Mouse (Mus musculus): ENCODE measurements around the gene Sspo.
"Not testable (repeated sequence)": the region's sequence is repeated elsewhere in the genome, so short reads cannot be mapped to it uniquely, and the experiment has no call there.

Sspo gene

GRCm38 (mm10) chr6:48487747-48488725 lies 40.0 kb downstream of the Sspo start:
- no peak for DNase-seq (ENCODE audit: low spot score)

GRCm38 (mm10) chr6:48489741-48490140 lies 41.7 kb downstream of the Sspo start:
- DNase-seq (ENCODE audit: low spot score) = no peak

GRCm38 (mm10) chr6:48491361-48491760 lies 43.3 kb downstream of the Sspo start:
- DNase-seq (ENCODE audit: low spot score) = no peak

- DNase-seq (ENCODE audit: low spot score) = peak; percentile 28
Observed at GRCm38 (mm10) chr6:48493136-48493730, 45.2 kb downstream of the Sspo start.

GRCm38 (mm10) chr6:48497521-48497920 lies 49.5 kb downstream of the Sspo start:
- DNase-seq (ENCODE audit: low spot score) = no peak

GRCm38 (mm10) chr6:48503847-48504240 lies 55.8 kb downstream of the Sspo start:
- DNase-seq (ENCODE audit: low spot score) = no peak

- DNase-seq (ENCODE audit: low spot score) = peak; percentile 85
Observed at GRCm38 (mm10) chr6:48504241-48504854, 56.3 kb downstream of the Sspo start.

GRCm38 (mm10) chr6:48508087-48508486 lies 60.1 kb downstream of the Sspo start:
- no peak for DNase-seq (ENCODE audit: low spot score)

- no peak for DNase-seq (ENCODE audit: low spot score)
Observed at GRCm38 (mm10) chr6:48510426-48510825, 62.4 kb downstream of the Sspo start.

GRCm38 (mm10) chr6:48511861-48512260 lies 63.8 kb downstream of the Sspo start:
- DNase-seq (ENCODE audit: low spot score) = no peak

GRCm38 (mm10) chr6:48524882-48525281 lies 76.9 kb downstream of the Sspo start:
- not testable (repeated sequence) for DNase-seq (ENCODE audit: low spot score)

- DNase-seq (ENCODE audit: low spot score) = no peak
Observed at GRCm38 (mm10) chr6:48527901-48528300, 79.9 kb downstream of the Sspo start.

- DNase-seq (ENCODE audit: low spot score) = no peak
Observed at GRCm38 (mm10) chr6:48529261-48529660, 81.2 kb downstream of the Sspo start.

GRCm38 (mm10) chr6:48529871-48530440 lies 81.9 kb downstream of the Sspo start:
- DNase-seq (ENCODE audit: low spot score) = no peak

- no peak for DNase-seq (ENCODE audit: low spot score)
Observed at GRCm38 (mm10) chr6:48530862-48531261, 82.8 kb downstream of the Sspo start.

- DNase-seq (ENCODE audit: low spot score) = no peak
Observed at GRCm38 (mm10) chr6:48533475-48533874, 85.4 kb downstream of the Sspo start.

GRCm38 (mm10) chr6:48534913-48535312 lies 86.9 kb downstream of the Sspo start:
- DNase-seq (ENCODE audit: low spot score) = no peak

- DNase-seq (ENCODE audit: low spot score) = no peak
Observed at GRCm38 (mm10) chr6:48536091-48536490, 88.1 kb downstream of the Sspo start.

- DNase-seq (ENCODE audit: low spot score) = peak; percentile 93
Observed at GRCm38 (mm10) chr6:48537105-48537954, 89.3 kb downstream of the Sspo start, which contains the start of gene Atp6v0e2. TSS of gene Atp6v0e2 (plus strand) at chr6:48537615.

- DNase-seq (ENCODE audit: low spot score) = peak; percentile 90
Observed at GRCm38 (mm10) chr6:48538841-48539737, 91.1 kb downstream of the Sspo start.
